Mouse (Mus musculus): ENCODE measurements around the gene Vstm5. TPM values are rescaled to one million over a fixed set of nuclear protein-coding genes. Genes with fewer than 3 reads are reported as not detected.

The Vstm5 gene
- polyA plus RNA-seq, 1 experiment from 2014 or later = 0.03 TPM

- in situ Hi-C loops (cut with MboI; ENCODE audit: low pct_unique_long_range_greater_than_20kb) = no loop called here
- POLR2A ChIA-PET = interaction anchor here (0.6 kb wide), 1 partner anchor 41 kb away, joined by 5 read pairs; no protein-coding TSS in a partner anchor
- DNase-seq (ENCODE audit: low read depth, low spot score) (no peak), ATAC-seq (no peak)
- no peak for TF ChIP-seq CTCF (IDR thresholded peaks at IDR 0.05)
- CTCF ChIA-PET = interaction anchor here (1.3 to 1.5 kb wide), 3 partner anchors 8 to 12 kb away, joined by 3 to 5 read pairs (median 4); no protein-coding TSS in a partner anchor
- H3K27me3 ChIP-seq = no peaks in the 10 kb centered on the region
These were observed 1.1 kb upstream of the Vstm5 start for GRCm38 (mm10) chr9:15237516-15238296.

- in situ Hi-C loops (cut with MboI; ENCODE audit: low pct_unique_long_range_greater_than_20kb) = no loop called here
- no peak for DNase-seq (ENCODE audit: low read depth, low spot score)
- CTCF ChIA-PET = interaction anchor here (1.3 to 1.4 kb wide), 2 partner anchors 9 to 11 kb away, joined by 3 to 5 read pairs; no protein-coding TSS in a partner anchor
- peak; percentile 46 for ATAC-seq
- no peak for TF ChIP-seq CTCF (IDR thresholded peaks at IDR 0.05)
- no peaks in the 10 kb centered on the region for H3K27me3 ChIP-seq
- POLR2A ChIA-PET = no interaction called here
These were observed 401 bp upstream of the Vstm5 start for GRCm38 (mm10) chr9:15238297-15238990.

GRCm38 (mm10) chr9:15240006-15240405 is 1.2 kb downstream of the Vstm5 start:
- DNase-seq (ENCODE audit: low read depth, low spot score) = no peak
- in situ Hi-C loops (cut with MboI; ENCODE audit: low pct_unique_long_range_greater_than_20kb) = loop anchor here (10.0 kb wide), 1 partner anchor 255 kb away; the partner anchor contains the start of gene Smco4
- POLR2A ChIA-PET = no interaction called here

DNA sequence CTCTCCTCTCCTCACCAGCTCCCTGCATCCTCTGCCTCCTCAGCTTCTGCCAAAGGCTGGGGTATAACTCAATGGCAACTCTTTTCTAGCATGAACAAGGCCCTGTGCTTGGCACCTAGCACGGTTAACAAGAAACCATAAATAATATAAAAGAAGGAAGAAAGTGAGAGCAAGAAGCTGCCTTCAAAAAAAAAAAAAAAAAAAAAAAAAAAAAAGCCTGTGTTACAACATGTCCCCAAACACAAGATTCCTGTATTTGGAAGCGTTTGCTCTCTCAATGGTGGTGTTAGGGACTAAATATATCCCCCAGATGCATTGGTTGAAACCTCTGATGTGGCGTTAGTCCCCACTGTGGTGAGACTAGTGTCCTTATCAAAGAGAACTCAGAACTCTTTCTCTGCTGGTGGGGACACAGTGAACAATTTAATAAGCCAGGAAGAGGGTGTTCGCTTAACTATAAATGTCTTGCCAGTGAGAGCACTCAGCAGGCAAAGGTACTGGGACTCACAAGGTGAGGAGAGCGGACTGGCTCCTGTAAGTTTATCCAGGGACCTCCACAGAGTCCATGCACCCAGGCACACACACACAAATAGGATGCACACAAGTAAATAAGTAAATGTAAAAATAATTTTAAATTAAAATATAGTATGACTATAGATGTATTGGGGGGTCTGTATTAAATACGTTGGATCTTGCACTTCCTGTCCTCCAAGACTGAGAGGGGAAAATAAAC is 2.2 kb downstream of the Vstm5 start:
- in situ Hi-C loops (cut with MboI; ENCODE audit: low pct_unique_long_range_greater_than_20kb) = loop anchor here (10.0 kb wide), 1 partner anchor 254 kb away; the partner anchor contains the start of gene Smco4
- DNase-seq (ENCODE audit: low read depth, low spot score) = no peak
- POLR2A ChIA-PET = no interaction called here

More at GRCm38 (mm10) chr9:15240006-15240405, 1.2 kb downstream of the Vstm5 start:
- CTCF ChIA-PET = no interaction called here
- no peaks in the 10 kb centered on the region for H3K27me3 ChIP-seq
- ATAC-seq = no peak
- TF ChIP-seq CTCF (IDR thresholded peaks at IDR 0.05) = no peak

DNA sequence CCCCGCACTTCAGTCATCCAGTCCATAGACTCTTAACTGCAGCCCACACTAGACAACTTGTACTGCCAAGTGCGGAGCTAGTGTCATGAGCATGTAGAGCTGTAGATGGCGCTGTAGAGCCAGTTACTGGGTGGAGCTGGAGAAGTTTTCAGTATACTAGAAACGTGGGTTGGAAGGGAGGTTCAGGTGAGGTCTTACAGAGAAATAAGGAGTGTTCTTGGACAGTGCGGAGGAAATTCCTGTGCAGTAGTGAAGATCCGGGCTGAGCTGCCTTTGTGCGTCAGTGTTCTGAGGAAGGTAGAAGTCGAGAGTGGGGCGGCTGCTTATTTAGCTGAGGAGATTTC is 2.7 kb downstream of the Vstm5 start:
- CTCF ChIA-PET = interaction anchor here (0.8 to 2.7 kb wide), 7 partner anchors 8 to 103 kb away, joined by 3 to 8 read pairs (median 4); partner anchors contain the start of gene Med17
- in situ Hi-C loops (cut with MboI; ENCODE audit: low pct_unique_long_range_greater_than_20kb) = loop anchor here (10.0 kb wide), 1 partner anchor 253 kb away; the partner anchor contains the start of gene Smco4
- peak; percentile 85 for TF ChIP-seq CTCF (IDR thresholded peaks at IDR 0.05)
- no peaks in the 10 kb centered on the region for H3K27me3 ChIP-seq
- POLR2A ChIA-PET = no interaction called here
- DNase-seq (ENCODE audit: low read depth, low spot score) = no peak
- ATAC-seq = peak; percentile 45

More for the DNA sequence above, 2.2 kb downstream of the Vstm5 start:
- ATAC-seq = no peak
- no peak for TF ChIP-seq CTCF (IDR thresholded peaks at IDR 0.05)
- no peaks in the 10 kb centered on the region for H3K27me3 ChIP-seq
- CTCF ChIA-PET = interaction anchor here (0.8 to 2.7 kb wide), 8 partner anchors 8 to 103 kb away, joined by 3 to 8 read pairs (median 4); partner anchors contain the start of gene Med17

DNA sequence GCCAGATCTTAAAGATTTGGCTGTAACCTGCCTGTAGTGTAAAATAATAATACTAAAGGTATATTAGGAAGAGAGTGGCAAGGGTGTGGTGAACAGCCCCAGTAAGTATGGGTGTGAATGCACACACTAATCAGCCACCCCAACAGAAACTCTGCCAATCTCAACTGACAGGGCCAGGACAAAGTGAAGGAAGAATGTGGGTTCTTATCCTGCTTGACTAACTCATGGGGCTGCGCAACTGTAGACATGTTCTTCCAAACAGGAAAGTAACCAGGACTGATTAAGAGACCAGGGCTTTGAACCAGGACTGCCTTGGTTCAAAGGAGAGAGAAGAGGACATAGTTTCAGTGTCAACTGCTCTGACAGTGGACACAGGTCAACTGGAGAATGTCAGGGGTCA is 3.3 kb downstream of the Vstm5 start:
- ChIA-PET POLR2A (no interaction called here), CTCF (interaction anchor here (1.1 to 2.7 kb wide), 6 partner anchors 8 to 43 kb away, joined by 3 to 8 read pairs (median 6); partner anchors contain the start of gene Med17)
- no peaks in the 10 kb centered on the region for H3K27me3 ChIP-seq
- no peak for ATAC-seq
- DNase-seq (ENCODE audit: low read depth, low spot score) = no peak
- TF ChIP-seq CTCF (IDR thresholded peaks at IDR 0.05) = no peak
- in situ Hi-C loops (cut with MboI; ENCODE audit: low pct_unique_long_range_greater_than_20kb) = loop anchor here (10.0 kb wide), 1 partner anchor 253 kb away; the partner anchor contains the start of gene Smco4

GRCm38 (mm10) chr9:15245319-15246075 is 6.7 kb downstream of the Vstm5 start:
- H3K27me3 ChIP-seq = no peaks in the 10 kb centered on the region
- ATAC-seq = no peak
- POLR2A ChIA-PET = interaction anchor here (1.4 kb wide), 1 partner anchor 20 kb away, joined by 3 read pairs; no protein-coding TSS in a partner anchor
- TF ChIP-seq CTCF (IDR thresholded peaks at IDR 0.05) = no peak
- in situ Hi-C loops (cut with MboI; ENCODE audit: low pct_unique_long_range_greater_than_20kb) = loop anchor here (10.0 kb wide), 1 partner anchor 249 kb away; the partner anchor contains the start of gene Smco4
- DNase-seq (ENCODE audit: low read depth, low spot score) = no peak
- CTCF ChIA-PET = interaction anchor here (1.2 kb wide), 1 partner anchor 8 kb away, joined by 4 read pairs; no protein-coding TSS in a partner anchor

DNA sequence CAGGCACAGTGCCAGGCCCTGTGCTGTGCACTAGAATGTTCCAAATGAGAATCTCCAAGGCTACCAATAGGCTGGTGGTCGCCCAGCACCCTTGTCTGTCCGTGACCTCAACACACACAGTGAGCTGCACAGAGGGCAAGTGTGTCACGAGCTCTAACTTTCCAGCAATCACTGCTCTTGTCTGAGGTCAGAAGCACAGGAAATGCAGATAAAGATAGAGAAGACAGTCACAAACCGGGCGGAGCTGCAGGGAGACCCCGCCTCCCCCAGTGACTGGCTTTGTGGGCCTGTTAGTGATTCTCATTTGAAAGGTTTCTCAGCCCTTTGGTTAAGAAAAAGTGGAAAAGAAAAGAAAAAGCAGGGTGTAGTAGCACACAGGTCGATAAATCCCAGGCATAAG is 11.5 kb downstream of the Vstm5 start:
- ATAC-seq (no peak), DNase-seq (ENCODE audit: low read depth, low spot score) (no peak)
- TF ChIP-seq CTCF (IDR thresholded peaks at IDR 0.05) = no peak
- ChIA-PET POLR2A (interaction anchor here (1.0 kb wide), 1 partner anchor 30 kb away, joined by 4 read pairs; the partner anchor contains the start of gene Med17), CTCF (interaction anchor here (1.3 to 1.7 kb wide), 3 partner anchors 9 to 22 kb away, joined by 3 to 8 read pairs (median 5); no protein-coding TSS in a partner anchor)
- in situ Hi-C loops (cut with MboI; ENCODE audit: low pct_unique_long_range_greater_than_20kb) = no loop called here
- no peaks in the 10 kb centered on the region for H3K27me3 ChIP-seq

DNA sequence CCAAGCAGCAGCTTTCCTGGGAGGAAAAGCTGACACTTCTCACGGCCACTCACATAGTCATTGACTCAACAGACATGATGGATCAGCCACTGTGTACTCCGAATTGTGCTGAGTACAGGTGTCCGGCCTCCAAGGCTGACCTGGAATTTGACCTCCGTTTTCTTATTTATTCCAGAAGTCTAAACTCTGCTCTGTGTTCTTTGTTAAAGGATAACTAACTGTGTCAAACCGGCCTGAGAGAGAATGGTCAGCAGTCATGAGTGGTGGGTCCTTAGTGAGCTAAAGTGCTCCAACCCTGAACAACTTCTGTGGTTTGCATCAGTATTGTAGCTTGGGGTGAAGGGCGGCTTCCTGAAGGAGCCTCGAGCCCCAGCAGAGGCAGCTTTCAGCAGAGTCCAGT is 13.4 kb downstream of the Vstm5 start:
- DNase-seq (ENCODE audit: low read depth, low spot score) (no peak), ATAC-seq (no peak)
- no peaks in the 10 kb centered on the region for H3K27me3 ChIP-seq
- no peak for TF ChIP-seq CTCF (IDR thresholded peaks at IDR 0.05)
- ChIA-PET CTCF (interaction anchor here (2.0 kb wide), 1 partner anchor 11 kb away, joined by 7 read pairs; no protein-coding TSS in a partner anchor), POLR2A (no interaction called here)
- in situ Hi-C loops (cut with MboI; ENCODE audit: low pct_unique_long_range_greater_than_20kb) = no loop called here
